Mouse (Mus musculus) liver, embryonic 14.5 days (tissue): ENCODE measurements at regions not wholly inside any gene's neighbourhood (a gene's known extent, or its start where the extent isn't known, plus 50 kb on each side); places are given as distances from the start of the nearest gene placed in this dataset.
"Not testable (repeated sequence)": the region's sequence is repeated elsewhere in the genome, so short reads cannot be mapped to it uniquely, and the experiment has no call there.

Source experiments
- ATAC-seq: fragments of 200-750 bp; cut with Nextera tagmentation; 2 replicates; pipeline ENCODE4 v1.8.0; 2017; ENCODE audit warnings: moderate number of reproducible peaks, mild to moderate bottlenecking, moderate library complexity; ENCODE audit not compliant: insufficient read depth
- DNase-seq, 3 experiments: peaks; one replicate each; pipeline ENCODE4 v3.0.0-alpha.2; 2012 to 2013; ENCODE audit warnings: low read depth in 3 of 3, low spot score in 3 of 3
- H3K27ac ChIP-seq: fragments of 300-500 bp; sonication (generic); 2 replicates; pipeline ENCODE4 v1.5.1; 2014; ENCODE audit warnings: moderate library complexity, mild to moderate bottlenecking, control low read depth, inconsistent platforms
- H3K27me3 ChIP-seq: fragments of 300-500 bp; sonication (generic); 2 replicates; pipeline ENCODE4 v1.6.1; 2014; ENCODE audit warnings: mild to moderate bottlenecking, low read length, moderate library complexity; ENCODE audit not compliant: control insufficient read depth, insufficient read depth
- H3K36me3 ChIP-seq: fragments of 300-500 bp; sonication (generic); replicated peaks from 2 replicates; pipeline ENCODE4 v1.6.1; 2014; ENCODE audit warnings: low read depth; ENCODE audit not compliant: control insufficient read depth, insufficient read depth
- H3K4me1 ChIP-seq, 2 experiments: fragments of 200-500 bp in 1 of 2; fragments of 300-500 bp in 1 of 2; sonication (generic) in 1 of 2; replicated peaks; 2 replicates each; pipeline ENCODE4 v1.6.1; 2012 to 2014; ENCODE audit warnings: antibody characterized with exemption in 1 of 2, inconsistent platforms in 1 of 2, low read length in 1 of 2; ENCODE audit not compliant: control insufficient read depth in 2 of 2, insufficient read depth in 2 of 2
- H3K4me2 ChIP-seq: fragments of 300-500 bp; sonication (generic); 2 replicates; pipeline ENCODE4 v1.6.1; 2014; ENCODE audit warnings: low read depth, mild to moderate bottlenecking, control low read depth, moderate library complexity
- H3K4me3 ChIP-seq, 2 experiments: fragments of 200-500 bp in 1 of 2; fragments of 300-500 bp in 1 of 2; sonication (generic) in 1 of 2; 2 replicates each; pipeline ENCODE4 v1.5.1; 2012 to 2014; ENCODE audit warnings: low read depth in 2 of 2, low read length in 2 of 2, mild to moderate bottlenecking in 2 of 2, control low read depth in 1 of 2, inconsistent platforms in 1 of 2, moderate library complexity in 1 of 2; ENCODE audit not compliant: insufficient read depth in 1 of 2
- H3K9ac ChIP-seq: fragments of 300-500 bp; sonication (generic); replicated peaks from 2 replicates; pipeline ENCODE4 v1.6.1; 2014; ENCODE audit warnings: mild to moderate bottlenecking, control low read depth, moderate library complexity
- H3K9me3 ChIP-seq: fragments of 300-500 bp; sonication (generic); 2 replicates; pipeline ENCODE4 v1.6.1; 2016; ENCODE audit warnings: low read length, mixed read lengths; ENCODE audit not compliant: control insufficient read depth
- CTCF ChIP-seq: IDR thresholded peaks from 2 replicates; pipeline ENCODE4 v1.5.1; 2016; ENCODE audit warnings: antibody characterized with exemption, low read depth, control low read depth
- EP300 ChIP-seq: IDR thresholded peaks from 2 replicates; pipeline ENCODE4 v1.6.1; 2016; ENCODE audit warnings: antibody characterized with exemption, low read depth
- WGBS: fragments of 180-500 bp; shearing (Covaris S2); extraction: QIAGEN DNeasy Blood & Tissue Kit; methylation state at CpG from one replicate; pipeline ENCODE4 v1.1.7; 2014; ENCODE audit not compliant: insufficient replicate concordance; 5-methylcytosine and 5-hydroxymethylcytosine counted together

DNA sequence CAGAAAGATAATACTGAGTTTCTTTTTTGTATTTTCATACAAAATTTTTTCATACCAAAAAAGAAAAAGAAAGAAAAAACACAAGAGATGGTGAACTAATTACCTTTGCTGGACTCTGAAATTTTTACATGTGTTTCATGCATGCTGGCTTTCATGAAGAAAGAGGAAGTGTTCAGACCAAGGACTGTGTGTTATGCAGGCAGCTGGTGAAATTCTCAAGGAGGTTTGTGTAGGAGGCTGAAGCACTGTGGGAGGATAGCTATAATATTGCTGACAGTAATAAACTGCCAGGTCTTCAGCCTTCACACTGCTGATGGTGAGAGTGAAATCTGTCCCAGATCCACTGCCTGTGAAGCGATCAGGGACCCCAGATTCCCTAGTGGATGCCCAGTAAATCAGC lies 675.2 kb downstream of the Rpia start:
- no peak for TF ChIP-seq EP300
- no peak for TF ChIP-seq CTCF
- no peaks in the 10 kb centered on the region for H3K27me3 ChIP-seq
- WGBS: 40% methylated on average over 1 of the region's 1 CpGs
- DNase-seq: no peak
- no peaks in the 10 kb centered on the region for H3K4me1 ChIP-seq
- no peaks in the 10 kb centered on the region for H3K9me3 ChIP-seq
- H3K27ac ChIP-seq: no peak overlapping the region
- ATAC-seq: no peak
- H3K36me3 ChIP-seq: no peaks in the 10 kb centered on the region
- H3K9ac ChIP-seq: no peak overlapping the region
- no peak overlapping the region for H3K4me2 ChIP-seq
- H3K4me3 ChIP-seq: no peak overlapping the region

- ATAC-seq: no peak
These were observed 680.1 kb downstream of the Rpia start for GRCm38 (mm10) chr6:70111892-70112291.

DNA sequence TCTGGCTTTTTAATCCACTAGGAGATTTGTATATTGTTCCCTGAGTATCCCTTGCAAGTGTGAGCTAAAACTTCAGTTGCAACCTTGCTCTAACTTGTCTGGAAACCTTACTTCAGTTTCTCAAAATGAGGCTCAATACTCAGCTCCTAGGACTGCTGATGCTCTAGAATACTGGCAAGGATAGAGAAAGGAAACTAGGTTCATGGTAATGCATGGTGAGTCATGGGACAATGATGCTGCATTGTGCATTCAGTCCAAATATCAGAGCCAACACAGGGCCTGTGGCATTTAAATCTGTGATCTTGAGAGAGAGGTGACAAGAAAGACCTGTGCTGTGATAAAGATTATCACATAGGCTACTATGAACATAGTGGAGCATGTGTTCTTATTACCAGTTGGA lies 682.6 kb downstream of the Rpia start:
- H3K36me3 ChIP-seq, H3K4me1 ChIP-seq, H3K9ac ChIP-seq, H3K4me3 ChIP-seq, DNase-seq, H3K27me3 ChIP-seq, ATAC-seq, H3K9me3 ChIP-seq, H3K27ac ChIP-seq, H3K4me2 ChIP-seq: not testable (repeated sequence)

More at GRCm38 (mm10) chr6:70111892-70112291, 680.1 kb downstream of the Rpia start:
- no peak overlapping the region for H3K4me3 ChIP-seq
- H3K9me3 ChIP-seq: no peaks in the 10 kb centered on the region
- TF ChIP-seq EP300 (no peak), CTCF (no peak)
- H3K27ac ChIP-seq: no peak overlapping the region
- H3K9ac ChIP-seq: no peak overlapping the region
- no peaks in the 10 kb centered on the region for H3K27me3 ChIP-seq
- H3K4me1 ChIP-seq: no peaks in the 10 kb centered on the region
- no peak overlapping the region for H3K4me2 ChIP-seq
- DNase-seq: no peak
- no peaks in the 10 kb centered on the region for H3K36me3 ChIP-seq

DNA sequence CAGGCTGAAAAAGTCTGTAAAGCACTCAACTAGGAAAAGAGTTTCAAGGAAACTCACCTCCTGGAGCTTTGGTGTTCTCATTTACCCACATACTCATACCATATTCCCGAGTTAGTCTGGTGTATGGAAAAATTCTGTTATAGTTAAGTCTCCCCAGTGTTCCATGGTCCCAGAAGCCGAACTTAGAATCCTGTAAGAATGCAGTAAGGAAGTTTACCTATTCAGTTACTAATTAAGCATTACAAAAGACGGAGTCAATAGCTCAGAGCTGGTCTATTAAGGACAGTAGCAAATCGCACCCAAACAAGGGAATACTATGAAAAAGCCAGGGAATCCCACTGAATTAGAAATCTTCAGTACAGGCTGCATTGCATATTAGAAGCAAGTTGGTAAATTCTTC lies 688.3 kb downstream of the Rpia start:
- Histone ChIP-seq H3K27me3 (no peaks in the 10 kb centered on the region), H3K4me3 (no peak overlapping the region), H3K9ac (no peak overlapping the region), H3K4me1 (no peaks in the 10 kb centered on the region), H3K27ac (no peak overlapping the region), H3K4me2 (no peak overlapping the region), H3K36me3 (no peaks in the 10 kb centered on the region), H3K9me3 (no peaks in the 10 kb centered on the region)
- 38% methylated on average over 4 of the region's 4 CpGs for WGBS
- DNase-seq (no peak), ATAC-seq (no peak)
- TF ChIP-seq CTCF: no peak
- no peak for TF ChIP-seq EP300

DNA sequence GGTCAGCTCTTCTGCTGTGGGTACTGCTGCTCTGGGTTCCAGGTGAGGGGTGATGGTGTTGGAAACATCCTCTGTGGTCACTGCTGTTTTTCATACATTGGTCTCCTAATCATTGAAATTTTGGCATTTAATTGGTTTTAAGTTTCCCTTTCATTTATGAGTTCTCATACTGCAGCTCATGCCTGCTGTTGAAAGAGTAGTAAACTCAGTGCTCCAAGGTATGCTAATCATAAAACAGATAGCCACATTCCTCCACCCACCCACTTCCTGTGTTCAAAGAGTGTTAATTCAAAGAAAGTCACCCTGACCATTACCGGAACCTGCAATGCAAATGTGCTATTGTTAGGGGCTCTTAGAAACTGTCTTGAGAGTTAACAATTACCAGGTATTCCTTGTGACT lies 688.9 kb downstream of the Rpia start:
- 11% methylated on average over 1 of the region's 1 CpGs for WGBS

DNA sequence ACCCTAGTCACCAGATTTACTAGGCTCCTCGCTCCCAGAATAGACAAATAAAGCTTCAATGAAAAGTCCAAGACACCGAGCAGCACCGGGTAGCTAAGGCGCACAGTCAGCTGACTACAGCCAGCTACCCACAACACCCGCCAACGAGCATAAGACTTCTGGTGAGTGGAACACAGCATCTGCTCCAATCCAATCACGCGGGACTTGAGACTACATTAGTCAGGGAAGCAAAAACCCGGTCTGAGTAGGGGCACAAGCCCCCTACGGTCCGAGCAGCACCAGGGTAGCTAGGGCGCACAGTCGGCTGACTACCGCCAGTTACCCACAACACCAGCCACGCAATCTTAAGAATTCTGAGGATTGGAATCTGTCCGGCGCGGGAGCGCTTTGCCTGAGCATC lies 704.0 kb downstream of the Rpia start:
- TF ChIP-seq CTCF (no peak), EP300 (no peak)
- no peak overlapping the region for H3K27ac ChIP-seq
- no peaks in the 10 kb centered on the region for H3K4me1 ChIP-seq
- no peaks in the 10 kb centered on the region for H3K36me3 ChIP-seq
- H3K4me2 ChIP-seq: no peak overlapping the region
- no peaks in the 10 kb centered on the region for H3K9me3 ChIP-seq
- DNase-seq: no peak
- no peak overlapping the region for H3K4me3 ChIP-seq
- H3K27me3 ChIP-seq: no peaks in the 10 kb centered on the region
- H3K9ac ChIP-seq: no peak overlapping the region
- WGBS: 75% methylated on average over 19 of the region's 19 CpGs
- no peak for ATAC-seq

More for the DNA sequence above, 688.9 kb downstream of the Rpia start:
- not testable (repeated sequence) for H3K27me3 ChIP-seq, H3K36me3 ChIP-seq, H3K4me2 ChIP-seq, H3K9ac ChIP-seq, ATAC-seq, H3K9me3 ChIP-seq, H3K27ac ChIP-seq, DNase-seq, H3K4me1 ChIP-seq, H3K4me3 ChIP-seq
